Mouse (Mus musculus) embryo, embryonic 11.5 days (tissue): Measurements from ENCODE around the gene Slc16a9.

Experiments used
- DNase-seq: peaks from one replicate; pipeline ENCODE4 v3.0.0-alpha.2; 2012; ENCODE audit warnings: low read depth, low spot score

The Slc16a9 gene

GRCm38 (mm10) chr10:70250354-70250753 is 5.5 kb downstream of the Slc16a9 start:
- no peak for DNase-seq

- no peak for DNase-seq
These were observed 5.9 kb downstream of the Slc16a9 start for GRCm38 (mm10) chr10:70250766-70251165.

GRCm38 (mm10) chr10:70254666-70255065 is 9.8 kb downstream of the Slc16a9 start:
- DNase-seq, result no peak

- DNase-seq, result no peak
These were observed 10.8 kb downstream of the Slc16a9 start for GRCm38 (mm10) chr10:70255601-70256210.

GRCm38 (mm10) chr10:70257029-70257428 is 12.1 kb downstream of the Slc16a9 start:
- DNase-seq, result no peak

GRCm38 (mm10) chr10:70260904-70261303 is 16.0 kb downstream of the Slc16a9 start:
- DNase-seq, result no peak

- DNase-seq, result no peak
These were observed 17.2 kb downstream of the Slc16a9 start for GRCm38 (mm10) chr10:70262051-70262450.

- DNase-seq, result no peak
These were observed 18.8 kb downstream of the Slc16a9 start for GRCm38 (mm10) chr10:70263681-70264189.

- no peak for DNase-seq
These were observed 19.6 kb downstream of the Slc16a9 start for GRCm38 (mm10) chr10:70264337-70265036.

GRCm38 (mm10) chr10:70266501-70266900 is 21.6 kb downstream of the Slc16a9 start:
- DNase-seq, result no peak

- no peak for DNase-seq
These were observed 23.9 kb downstream of the Slc16a9 start for GRCm38 (mm10) chr10:70268581-70269446.

GRCm38 (mm10) chr10:70269447-70269787 is 24.5 kb downstream of the Slc16a9 start:
- DNase-seq, result no peak

GRCm38 (mm10) chr10:70276678-70277077 is 31.8 kb downstream of the Slc16a9 start:
- DNase-seq, result no peak

GRCm38 (mm10) chr10:70279349-70279748 is 34.4 kb downstream of the Slc16a9 start:
- no peak for DNase-seq

GRCm38 (mm10) chr10:70287825-70288235 is 42.9 kb downstream of the Slc16a9 start:
- no peak for DNase-seq

- DNase-seq, result no peak
These were observed 43.8 kb downstream of the Slc16a9 start for GRCm38 (mm10) chr10:70288406-70289327.

- DNase-seq, result no peak
These were observed 47.1 kb downstream of the Slc16a9 start for GRCm38 (mm10) chr10:70292014-70292413.

GRCm38 (mm10) chr10:70294094-70294493 is 49.2 kb downstream of the Slc16a9 start:
- DNase-seq, result no peak

- DNase-seq, result peak; percentile 87
These were observed 51.8 kb downstream of the Slc16a9 start for GRCm38 (mm10) chr10:70296531-70297366.

- DNase-seq, result no peak
These were observed 54.2 kb downstream of the Slc16a9 start for GRCm38 (mm10) chr10:70299118-70299517.
